Mouse (Mus musculus) adrenal gland, postnatal 14 days (tissue): ENCODE data around the gene Slc29a1. TPM values are rescaled to one million over a fixed set of nuclear protein-coding genes. Genes with fewer than 3 reads are reported as not detected.
A peak's percentile ranks its signal among the peaks of the same experiment; 100 is the strongest.
"Not testable (repeated sequence)": the region's sequence is repeated elsewhere in the genome, so short reads cannot be mapped to it uniquely, and the experiment has no call there.

ENCODE experiments used
- DNase-seq: peaks from one replicate; pipeline ENCODE4 v3.0.0; 2021; ENCODE audit warnings: mixed read lengths
- long read RNA-seq, 2 experiments: library from polyadenylated mRNA; stranded (forward); transcript quantifications; one replicate each; pipeline ENCODE4 v2.0.0; 2021
- total RNA-seq: library from RNA; stranded (reverse); gene quantifications from 2 replicates; pipeline ENCODE4 v1.2.3, GENCODE M21; 2021

Slc29a1 gene
- total RNA-seq: 114 and 140 TPM in 2 replicates
- long read RNA-seq, experiment 1, transcript Slc29a1-201 (13 exons, 1,996 nt): minor isoform, 25 of 361 reads
- long read RNA-seq, experiment 1, transcript Slc29a1-204 (12 exons, 2,216 nt): minor isoform, 18 of 361 reads
- long read RNA-seq, experiment 1, transcript Slc29a1-202 (13 exons, 1,988 nt): major isoform, 77 of 361 reads
- long read RNA-seq, experiment 1, partial matches to known transcripts: 56 of 361 reads
- long read RNA-seq, experiment 1, other reads (novel, unspliced or antisense): 184 of 361 reads
- long read RNA-seq, experiment 2, transcript Slc29a1-204 (12 exons, 2,216 nt): minor isoform, 10 of 232 reads
- long read RNA-seq, experiment 2, transcript Slc29a1-201 (13 exons, 1,996 nt): minor isoform, 15 of 232 reads
- long read RNA-seq, experiment 2, transcript Slc29a1-202 (13 exons, 1,988 nt): major isoform, 36 of 232 reads
- long read RNA-seq, experiment 2, partial matches to known transcripts: 29 of 232 reads
- long read RNA-seq, experiment 2, other reads (novel, unspliced or antisense): 140 of 232 reads

DNA sequence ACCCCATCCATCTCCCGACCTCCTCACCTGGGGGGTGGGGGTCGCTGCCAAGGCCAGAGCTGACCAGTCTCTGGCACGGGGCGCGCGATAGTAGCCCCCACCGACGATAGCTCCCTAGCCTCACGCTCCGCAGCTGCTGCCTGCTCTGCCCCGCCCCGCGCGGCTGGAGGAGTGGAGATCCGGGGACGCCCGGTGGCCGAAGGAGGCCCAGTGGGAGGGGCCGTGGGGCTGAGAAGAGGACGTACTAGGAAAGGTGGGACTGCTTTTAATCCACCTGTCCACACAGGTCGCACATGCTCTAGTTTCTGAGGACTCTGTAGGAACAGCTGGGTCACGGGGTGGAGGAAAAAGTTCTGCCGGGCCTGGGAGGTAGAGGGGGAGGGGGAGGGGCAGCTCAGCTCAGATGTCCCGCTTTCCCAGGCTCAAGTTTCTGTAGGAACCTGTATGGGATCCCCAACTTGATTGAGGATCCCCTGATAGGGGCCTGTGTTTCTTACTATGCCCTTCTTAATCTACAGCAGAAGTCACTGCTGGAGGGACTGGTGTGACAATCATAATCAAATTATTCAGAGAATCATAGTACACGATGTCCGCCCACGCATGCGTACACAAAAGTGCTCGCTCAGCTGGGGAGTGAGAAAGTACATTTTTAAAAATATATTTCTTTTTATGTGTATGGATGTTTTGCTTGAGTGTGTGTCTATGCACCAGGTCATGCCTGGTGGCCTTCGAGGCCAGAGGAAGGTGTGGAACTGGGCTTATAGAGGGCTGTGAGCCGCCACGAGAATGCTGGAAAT lies at the start of gene Slc29a1:
Slc29a1 (minus strand) TSS at position 161 of the 797 bp plus-strand sequence.
- peak; percentile 87 for DNase-seq

DNA sequence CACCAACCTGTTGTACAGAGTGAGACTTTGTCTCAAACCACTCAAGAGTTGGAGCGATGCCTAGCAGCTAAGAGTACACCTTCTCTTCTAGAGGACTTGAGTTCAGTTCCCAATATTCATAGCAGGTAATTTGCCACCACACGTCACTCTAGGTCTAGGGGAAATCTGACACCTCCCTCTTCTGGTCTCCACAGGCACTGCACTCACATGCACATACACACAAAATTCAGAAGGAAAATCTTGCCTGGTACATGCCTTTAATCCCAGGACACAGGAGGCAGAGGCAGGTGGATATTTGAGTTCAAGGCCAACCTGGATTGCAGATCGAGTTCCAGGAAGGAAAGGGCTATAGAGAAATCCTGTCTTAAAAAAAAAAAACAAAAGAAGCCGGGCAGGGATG lies 44.8 kb upstream of the Slc29a1 start:
- DNase-seq: no peak

DNA sequence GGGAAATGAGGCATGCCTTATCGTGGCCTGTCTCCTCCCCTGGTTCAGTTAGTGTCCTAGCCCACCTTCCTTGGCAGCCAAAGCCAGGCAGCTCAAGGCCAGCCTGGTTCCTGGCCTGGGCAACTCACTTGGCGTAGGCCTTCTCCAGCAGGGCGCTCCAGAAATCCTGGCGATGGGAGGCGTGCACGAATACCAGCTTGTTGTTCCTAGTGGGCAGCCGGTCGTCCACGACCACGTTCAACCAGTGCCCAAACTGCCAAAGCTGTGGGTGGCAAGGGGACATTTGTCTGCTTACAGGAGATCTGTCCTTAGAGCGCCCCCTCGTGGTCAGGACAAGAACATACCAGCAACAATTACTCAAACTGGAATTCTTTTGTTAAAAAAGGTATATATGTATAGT lies 43.3 kb upstream of the Slc29a1 start:
- peak; percentile 88 for DNase-seq

DNA sequence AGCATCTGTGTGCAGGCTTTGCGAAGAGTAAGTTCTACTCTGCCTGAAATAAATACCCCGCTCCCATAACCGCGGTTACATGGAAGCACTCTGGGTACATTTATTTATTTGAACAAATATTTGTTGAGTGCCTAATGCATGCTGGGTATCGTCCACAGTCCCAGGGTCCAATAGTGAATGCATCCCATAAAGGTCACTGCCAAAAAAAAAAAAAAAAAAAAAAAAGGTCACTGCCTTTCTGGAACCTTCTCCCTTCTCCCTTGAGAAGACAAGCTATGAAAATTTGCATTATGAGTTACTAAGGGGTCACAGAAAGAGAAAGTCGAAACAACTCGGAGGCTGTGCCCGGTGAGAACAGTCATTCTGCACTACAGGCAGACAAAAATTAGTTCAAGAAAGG lies 42.6 kb upstream of the Slc29a1 start:
- no peak for DNase-seq

DNA sequence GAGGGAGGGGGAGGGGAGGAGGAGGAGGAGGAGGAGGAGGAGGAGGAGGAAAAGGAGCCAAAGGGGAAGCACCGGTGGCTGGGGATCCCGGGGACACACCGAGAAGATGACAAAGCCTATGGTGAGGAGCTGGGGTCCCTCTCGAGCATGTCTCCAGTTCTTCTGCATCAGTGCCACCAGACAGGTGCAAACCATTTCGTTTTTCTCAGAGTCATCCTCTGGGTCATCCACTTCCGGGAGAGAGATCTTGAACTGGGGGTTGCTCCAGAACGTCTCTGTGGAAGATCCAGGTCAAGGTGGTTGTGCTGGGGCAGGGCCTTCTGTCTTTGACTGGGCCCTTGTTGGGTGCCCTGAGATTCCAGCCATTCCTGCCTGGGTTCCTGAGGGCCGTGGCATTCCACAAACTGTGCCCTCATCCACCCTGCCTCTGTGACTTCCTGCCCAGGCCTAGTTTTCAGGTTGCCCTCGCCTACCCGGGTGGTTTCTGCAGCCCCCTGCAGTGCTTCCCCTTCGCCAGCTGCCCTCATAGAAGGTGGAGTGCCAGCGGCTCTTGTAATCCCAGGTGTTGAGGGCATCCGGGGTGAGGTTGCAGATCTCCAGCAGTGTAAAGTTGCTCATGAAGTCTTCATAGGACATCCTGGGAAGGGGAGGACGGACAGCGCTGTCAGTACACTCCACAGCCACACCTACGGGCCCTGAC lies 39.3 kb upstream of the Slc29a1 start:
- no peak for DNase-seq

DNA sequence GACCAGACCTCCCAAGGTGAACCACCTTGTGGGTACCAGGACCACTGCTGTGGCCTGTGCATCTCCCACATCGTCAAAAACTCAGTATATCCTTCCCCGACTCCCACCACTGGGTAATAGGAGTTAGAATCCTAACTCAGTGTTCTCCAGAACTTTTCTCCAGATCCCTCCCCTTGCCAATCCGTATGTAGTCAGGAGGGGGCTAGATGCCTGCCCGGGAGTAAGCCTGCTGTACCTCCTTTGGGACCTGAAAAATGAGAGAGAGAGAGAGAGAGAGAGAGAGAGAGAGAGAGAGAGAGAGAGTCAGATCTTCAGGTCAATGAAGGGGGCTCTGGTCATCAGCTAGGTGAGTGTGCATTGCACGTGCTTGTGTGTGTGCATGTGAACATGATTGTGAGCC lies 34.6 kb upstream of the Slc29a1 start:
- no peak for DNase-seq

DNA sequence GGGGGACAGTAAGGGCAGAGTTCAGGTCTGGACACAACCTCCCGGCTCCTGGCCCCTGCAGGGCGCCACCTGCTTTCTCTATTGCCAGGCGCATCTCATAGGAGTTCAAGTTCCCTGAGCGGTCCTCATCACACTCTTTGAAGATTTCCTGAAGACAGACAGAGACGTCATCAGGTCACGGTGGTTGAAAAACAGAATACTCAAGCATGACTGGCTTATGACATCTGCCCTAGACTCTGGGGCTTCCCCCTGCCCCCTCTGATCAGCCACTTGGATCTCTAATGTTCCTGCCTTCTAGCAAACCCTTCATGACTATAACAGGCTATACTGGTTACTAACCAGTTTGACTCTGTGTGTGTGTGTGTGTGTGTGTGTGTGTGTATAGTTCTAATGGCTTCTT lies 32.5 kb upstream of the Slc29a1 start:
- no peak for DNase-seq

DNA sequence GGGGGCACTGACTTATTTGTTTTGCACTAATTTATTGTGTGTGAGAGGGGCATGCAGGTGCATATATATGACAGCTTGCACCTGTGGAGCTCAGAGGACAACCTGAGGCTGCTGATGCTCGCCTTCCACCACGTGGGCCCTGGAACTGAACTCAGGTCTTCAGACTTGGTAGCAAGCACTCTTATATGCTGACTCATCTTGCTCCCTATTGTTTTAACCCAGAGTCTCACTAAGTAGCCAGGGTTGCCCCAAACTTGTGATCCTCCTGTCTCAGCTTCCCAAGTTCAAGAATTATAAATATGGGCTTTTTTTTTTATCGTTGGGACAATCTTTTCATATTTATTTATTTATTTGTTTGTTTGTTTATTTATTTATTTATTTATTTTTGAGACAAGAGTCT lies 31.6 kb upstream of the Slc29a1 start:
- DNase-seq: no peak

DNA sequence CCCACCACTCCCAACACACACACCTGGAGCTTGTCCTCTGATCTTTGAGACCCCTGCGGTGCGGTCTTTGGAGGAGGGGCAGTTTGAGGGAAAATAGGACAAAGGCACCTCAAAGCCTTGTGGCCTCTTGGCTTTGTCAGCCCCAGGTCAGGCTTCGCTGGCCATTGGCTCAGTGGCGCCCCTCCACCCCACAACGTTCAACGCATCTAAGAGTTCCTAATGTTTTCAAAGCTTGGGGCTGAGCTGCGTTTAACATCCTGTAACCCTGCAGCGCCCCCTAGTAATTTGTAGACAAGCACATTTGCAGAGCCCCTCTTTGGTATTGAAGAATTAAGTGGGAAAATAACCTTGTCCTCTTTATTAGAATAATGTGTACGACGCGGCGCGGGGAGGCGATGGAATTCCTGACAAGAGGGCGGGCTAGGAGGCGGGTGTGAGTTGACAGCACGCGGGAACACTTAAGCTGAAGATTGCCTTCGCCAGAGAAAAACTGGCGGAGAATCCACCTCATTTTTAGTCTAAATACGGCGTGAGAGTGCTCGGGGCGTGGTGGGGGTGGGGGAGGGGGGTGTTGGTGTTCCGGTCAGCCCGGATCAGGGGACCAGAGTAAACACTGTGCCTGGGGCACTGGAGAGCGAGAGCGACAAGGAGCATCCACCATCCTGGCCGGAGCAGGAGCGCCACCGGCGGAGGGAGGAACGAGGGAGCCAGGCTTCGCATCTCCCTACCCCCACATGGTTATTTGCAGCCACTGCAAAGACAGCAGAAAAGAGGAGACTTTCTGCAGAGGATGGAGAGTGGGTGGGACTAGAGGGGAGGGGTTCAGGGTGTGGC lies 30.7 kb upstream of the Slc29a1 start:
- DNase-seq: peak; percentile 78

DNA sequence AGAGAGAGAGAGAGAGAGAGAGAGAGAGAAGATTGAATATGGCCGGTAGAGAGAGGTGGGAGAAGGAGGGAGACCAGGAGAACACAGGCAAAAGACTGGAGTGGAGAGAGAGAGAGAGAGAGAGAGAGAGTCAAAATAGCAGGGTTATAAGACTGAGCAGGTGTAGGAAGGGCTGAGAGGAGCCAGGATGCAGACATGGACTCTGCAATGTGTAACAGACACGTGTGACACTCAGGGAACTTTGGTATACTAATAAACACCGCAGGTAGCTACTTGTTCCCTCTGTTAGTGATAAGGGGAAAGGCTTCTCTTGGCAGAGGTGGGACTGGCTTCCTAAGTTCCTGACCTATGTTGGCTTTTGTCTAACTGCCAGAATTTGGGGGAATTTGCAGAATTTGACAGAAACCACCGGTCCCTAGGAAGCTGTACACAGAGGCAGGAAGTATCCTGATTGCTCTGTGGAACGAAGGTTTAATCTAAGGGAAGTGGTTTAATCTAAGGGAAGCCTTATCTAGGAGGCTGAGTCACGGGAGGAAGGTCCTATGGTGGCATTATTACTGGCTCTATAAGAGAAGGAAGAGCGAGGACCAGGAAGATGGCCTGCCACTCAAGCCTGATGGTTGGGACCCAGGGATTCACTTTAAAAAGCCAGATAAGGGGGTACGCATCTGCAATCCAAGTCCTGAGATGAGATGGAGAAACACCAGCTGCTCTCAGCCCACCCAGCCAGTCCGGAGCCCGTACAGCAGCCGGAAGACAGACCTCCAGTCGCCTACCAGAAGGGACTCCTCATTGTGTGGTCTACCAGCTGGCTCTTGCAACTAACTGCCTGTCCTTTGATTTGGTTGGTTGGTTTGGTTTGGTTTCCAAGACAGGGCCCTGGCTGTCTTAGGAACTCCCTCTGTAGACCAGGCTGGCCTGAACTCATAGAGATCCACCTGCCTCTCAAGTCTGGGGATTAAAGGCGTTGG lies 29.8 kb upstream of the Slc29a1 start:
- no peak for DNase-seq

DNA sequence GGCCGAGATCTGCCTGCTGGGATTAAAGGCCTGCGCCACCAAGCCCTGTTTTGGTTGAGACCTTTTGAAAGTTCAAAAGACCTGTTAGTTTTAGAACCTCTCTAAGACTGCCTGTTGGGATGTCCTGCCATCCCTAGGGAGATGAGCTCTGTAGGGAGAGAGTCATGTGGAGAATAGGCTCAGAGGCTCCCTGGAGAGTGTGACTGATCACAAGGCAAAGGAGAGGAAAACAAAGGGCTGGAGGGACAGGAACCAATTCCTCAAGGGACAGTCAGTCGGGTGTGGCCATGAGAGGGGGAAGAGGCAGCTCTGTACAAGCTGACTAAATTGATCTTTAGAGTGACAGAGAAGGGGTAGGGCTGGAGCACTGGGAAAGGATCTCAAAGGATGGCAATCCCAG lies 28.8 kb upstream of the Slc29a1 start:
- no peak for DNase-seq

DNA sequence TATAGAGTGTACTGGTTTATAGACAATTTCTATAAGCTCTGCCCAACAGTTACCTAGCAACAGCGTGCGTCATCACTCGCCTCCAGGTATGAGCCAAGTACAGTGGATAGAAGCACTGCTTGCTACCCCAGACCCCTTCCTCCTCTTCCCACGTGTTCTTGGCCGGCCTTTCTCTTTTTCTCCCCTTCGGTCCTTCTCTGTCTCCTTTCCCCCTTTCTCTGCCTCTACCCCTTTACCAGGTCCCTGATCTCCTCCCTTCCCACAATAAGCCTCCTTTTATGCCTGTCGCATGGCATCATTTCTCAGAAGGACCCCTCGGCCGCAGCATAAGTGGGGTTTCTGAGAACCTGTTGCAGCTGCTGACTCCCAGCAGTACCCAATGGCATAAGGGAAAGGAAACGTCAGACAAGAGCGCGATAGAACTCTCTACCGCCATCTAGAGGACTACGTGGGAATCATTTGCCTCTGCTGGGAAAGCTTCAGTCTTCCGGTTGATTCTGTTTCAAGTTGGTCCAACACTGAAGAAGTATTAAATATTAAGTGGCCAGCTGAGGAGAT lies 27.2 kb upstream of the Slc29a1 start:
- DNase-seq: peak; percentile 77

DNA sequence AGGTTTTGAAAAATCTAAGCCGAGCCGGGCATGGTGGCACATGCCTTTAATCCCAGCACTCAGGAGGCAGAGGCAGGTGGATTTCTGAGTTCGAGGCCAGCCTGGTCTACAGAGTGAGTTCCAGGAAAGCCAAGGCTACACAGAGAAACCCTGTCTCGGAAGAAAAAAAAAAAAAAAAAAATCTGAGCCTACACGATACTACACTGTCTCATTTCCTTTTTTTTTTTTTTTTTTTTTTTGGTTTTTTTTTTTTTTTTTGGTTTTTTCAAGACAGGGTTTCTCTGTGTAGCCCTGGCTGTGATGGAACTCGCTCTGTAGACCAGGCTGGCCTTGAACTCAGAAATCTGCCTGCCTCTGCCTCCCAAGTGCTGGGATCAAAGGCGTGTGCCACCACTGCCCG lies 24.0 kb upstream of the Slc29a1 start:
- not testable (repeated sequence) for DNase-seq

DNA sequence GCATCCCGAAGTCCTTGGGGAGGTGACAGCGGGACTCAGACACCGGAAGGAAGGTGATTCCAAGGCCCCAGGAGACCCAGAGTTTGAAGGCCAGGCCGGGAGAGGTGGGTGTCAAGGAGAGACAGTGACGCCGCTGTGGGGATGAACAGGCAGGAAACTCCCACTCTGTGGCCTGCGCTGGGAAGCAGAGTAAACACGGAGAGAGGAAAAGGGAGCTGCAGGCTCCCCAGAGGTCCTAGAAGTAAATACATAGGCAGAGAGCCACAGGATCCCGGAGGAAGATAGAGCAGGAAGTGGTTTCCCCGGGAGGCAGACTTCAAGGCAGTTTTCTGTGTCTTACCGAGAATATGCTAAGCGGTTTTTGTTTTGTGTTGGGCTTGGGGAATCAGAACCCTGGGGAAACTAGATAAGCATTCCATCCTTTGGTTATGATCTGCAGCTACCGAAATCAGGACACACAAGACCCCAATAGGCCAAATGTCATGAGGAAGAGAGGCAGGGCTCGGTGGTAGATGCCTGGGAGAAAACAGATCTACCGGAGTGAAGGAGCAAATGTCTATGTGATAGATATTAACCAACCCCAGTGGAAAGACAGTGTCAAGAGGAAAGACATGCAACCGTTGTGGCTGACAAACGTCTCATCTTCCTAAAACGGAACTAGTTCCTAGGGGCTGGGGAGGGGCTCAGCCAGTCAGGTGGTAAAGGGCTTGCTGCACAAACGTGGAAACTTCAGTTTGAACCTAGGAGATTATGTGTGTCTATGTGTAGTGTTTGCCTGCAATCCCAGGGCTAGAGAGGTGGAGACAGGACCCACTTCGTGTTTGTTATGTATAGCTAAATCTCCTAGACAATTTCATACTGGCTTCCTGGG lies 20.2 kb upstream of the Slc29a1 start:
- peak; percentile 59 for DNase-seq

DNA sequence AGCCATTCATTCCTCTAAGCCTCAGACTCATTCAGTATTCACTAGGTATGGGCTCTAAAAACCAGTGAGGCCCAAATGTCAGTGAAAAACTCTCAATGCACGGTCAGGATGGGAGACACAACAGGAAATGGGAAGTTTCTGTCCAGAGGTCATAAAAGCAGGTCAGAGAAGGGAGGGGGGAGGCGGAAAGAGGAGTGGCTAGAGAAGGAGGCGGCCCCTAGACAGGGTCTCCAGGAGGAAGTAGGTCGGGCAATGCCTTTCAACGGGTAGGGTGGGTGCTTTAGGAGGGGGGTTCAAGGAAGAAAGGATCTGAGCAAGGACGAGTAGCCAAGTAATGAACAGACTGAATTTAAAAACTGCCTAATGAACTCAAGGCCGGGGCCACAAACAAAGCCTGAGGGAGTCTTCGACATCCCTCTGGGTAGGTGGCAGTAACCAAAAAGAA lies 19.6 kb upstream of the Slc29a1 start:
- peak; percentile 64 for DNase-seq

DNA sequence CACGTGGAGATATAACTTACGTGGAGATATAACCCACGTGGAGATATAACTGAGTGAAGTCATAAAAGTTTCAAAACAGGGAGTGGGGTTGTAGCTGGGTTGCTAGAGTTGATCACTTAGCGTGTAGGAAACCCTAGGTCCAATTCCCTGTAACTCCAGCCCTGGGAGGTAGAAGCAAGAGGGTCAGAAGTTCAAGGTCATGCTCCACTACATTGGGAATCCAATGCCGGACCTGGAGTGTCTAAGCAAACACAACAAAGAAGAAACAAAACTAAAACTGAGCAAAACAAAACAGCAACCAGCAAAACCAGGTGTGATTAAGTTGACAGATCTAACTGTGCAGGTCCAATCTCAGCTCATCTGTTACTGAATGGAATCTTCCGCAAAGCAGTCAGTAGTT lies 18.2 kb upstream of the Slc29a1 start:
- no peak for DNase-seq

DNA sequence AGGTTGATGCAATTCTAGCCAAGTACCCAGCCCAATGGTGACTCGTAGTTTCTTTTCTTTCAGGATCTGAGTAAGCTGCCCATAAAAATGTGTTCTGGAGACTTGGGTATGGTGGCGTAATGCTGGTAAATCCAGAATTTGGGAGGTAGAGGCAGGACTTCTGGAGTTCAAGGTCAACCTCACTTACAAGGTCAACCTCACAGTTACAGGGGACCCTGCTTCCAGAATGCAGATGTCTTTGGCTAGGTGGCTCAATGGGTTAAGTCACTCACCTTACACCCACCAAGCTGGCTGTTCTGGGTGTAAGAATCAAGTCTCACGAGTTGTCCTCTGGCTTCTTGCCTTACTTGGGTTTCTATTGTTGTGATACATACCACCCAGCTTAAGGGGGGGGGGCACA lies 17.3 kb upstream of the Slc29a1 start:
- DNase-seq: no peak

DNA sequence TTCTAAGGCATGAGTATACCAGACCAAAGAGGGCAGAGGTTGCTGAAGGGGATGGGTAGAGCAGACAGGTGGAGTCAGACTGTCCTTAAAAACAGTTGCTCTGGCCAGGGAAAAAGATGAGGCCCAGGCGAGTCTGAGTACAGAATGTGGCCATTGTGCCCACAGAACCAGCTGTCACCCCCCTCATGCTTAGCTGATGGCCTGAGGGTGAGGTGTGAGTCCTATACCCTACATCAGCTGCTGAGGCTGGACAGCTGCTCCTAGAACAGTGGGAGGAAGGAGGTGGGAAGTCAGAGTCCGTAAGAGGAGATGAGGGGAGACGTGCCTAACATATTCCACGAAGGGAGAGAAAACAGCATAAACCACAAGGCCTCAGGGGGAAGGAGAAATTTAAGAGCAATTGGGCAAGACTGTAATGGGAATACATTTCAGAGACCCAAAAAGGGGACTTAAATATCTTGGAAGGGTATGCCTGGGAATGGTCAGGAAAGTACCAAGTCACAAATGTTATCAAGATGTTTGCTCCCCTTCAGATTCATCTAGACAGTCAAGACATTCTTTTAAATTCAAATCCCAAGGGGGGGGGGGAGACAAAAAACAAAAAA lies 16.7 kb upstream of the Slc29a1 start:
- DNase-seq: no peak

DNA sequence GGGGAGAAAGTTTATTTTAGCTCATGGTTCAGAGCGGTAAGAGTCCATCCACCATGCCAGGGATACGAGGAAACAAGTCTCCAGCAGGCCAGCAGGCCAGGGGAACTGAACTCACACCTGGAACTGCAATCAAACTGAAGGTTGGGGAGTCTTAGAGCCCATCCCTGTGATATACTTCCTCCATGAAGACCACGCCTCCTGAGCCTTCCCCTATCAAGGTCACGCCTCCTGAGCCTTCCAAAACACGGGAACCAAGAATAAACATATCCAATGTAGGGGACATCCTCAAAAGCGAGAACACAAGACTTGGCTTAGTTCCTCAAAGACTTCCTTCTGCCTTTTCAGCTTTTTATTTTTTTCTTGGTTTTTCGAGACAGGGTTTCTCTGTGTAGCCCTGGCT lies 13.5 kb upstream of the Slc29a1 start:
- no peak for DNase-seq
